Mouse (Mus musculus) bone marrow macrophage, adult 2 months (primary cell): ENCODE results near the gene Gm49373. TPM values are rescaled to one million over a fixed set of nuclear protein-coding genes. Genes with fewer than 3 reads are reported as not detected.

ENCODE experiments used
- H3K27ac ChIP-seq: 2 replicates; pipeline ENCODE4 v1.5.1; 2012; ENCODE audit warnings: low read depth, low read length; ENCODE audit not compliant: insufficient read depth
- H3K4me1 ChIP-seq: 2 replicates; pipeline ENCODE4 v1.6.1; 2012; ENCODE audit warnings: low read length; ENCODE audit not compliant: control insufficient read depth, insufficient read depth
- H3K4me3 ChIP-seq: 2 replicates; pipeline ENCODE4 v1.5.1; 2012; ENCODE audit warnings: mild to moderate bottlenecking, low read length, moderate library complexity; ENCODE audit not compliant: insufficient read depth
- CTCF ChIP-seq: IDR thresholded peaks from 2 replicates; pipeline ENCODE4 v1.5.1; 2012; ENCODE audit warnings: low read depth, mild to moderate bottlenecking, low read length, moderate library complexity
- POLR2A ChIP-seq: IDR thresholded peaks from 2 replicates; pipeline ENCODE4 v1.6.1; 2012; ENCODE audit warnings: mild to moderate bottlenecking, low read depth, low read length, borderline replicate concordance
- polyA plus RNA-seq: library from polyadenylated mRNA; stranded (reverse); fragments of >200 nt; gene quantifications from 2 replicates; pipeline ENCODE4 v1.2.4, GENCODE M21; 2012; ENCODE audit not compliant: missing spikeins, insufficient read depth, insufficient read length

Gm49373 gene
- polyA plus RNA-seq, 1 experiment = not detected

DNA sequence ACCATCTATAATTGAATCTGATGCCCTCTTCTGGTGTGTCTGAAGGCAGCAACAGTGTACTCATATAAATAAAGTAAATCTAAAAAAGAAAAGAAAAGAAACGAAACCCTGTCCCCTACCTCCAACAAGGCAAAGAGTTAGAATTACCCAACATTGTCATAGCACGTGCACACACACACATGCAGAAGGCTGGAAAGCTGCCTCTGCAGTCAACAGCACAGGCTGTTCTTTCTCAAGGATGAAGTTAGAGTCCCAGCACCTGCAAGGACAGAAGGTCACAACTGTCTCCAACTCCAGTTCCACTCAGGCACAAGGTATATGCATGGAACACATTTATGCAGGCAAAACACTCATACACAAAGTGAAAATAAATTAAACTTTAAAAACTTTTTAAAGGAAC lies 29.2 kb upstream of the Gm49373 start:
- Histone ChIP-seq H3K4me1 (peaks cover 7% of the 10 kb centered on the region), H3K4me3 (no peak overlapping the region), H3K27ac (no peak overlapping the region)
- TF ChIP-seq CTCF (no peak), POLR2A (no peak)

DNA sequence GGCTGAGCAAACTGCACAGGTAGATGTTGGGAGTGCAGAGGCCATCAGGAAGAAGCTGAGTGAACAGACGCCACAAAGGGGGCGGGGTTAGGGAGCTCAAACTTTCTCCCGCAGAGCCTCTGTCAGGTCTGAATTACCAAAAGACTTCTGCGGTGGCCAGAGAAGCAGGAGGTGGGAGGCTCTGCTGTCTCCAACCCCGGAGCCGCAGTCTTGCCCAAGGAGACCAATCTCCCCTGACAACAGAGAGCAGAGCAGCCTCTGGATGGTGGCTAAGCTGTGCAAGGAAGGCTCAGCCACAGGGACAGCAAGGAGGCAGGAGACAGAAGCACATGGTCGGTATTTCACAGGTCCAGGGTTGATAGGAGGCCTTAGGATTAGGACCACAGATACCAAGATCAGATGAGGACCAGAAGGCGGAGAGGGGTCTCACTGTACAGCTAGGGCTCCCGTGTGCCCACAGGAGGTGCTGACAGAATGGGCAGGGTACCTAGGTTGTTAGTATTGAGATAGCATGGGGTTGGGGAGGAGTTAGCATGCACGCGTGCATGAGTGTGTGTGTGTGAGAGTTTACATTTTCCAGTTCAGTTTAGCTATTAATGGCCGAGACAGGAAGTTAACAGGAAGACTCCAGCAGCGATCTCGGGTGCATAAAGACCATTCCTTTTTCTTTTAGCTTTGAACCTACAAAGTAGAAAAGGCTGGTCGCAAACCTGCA lies 27.7 kb upstream of the Gm49373 start:
- Histone ChIP-seq H3K4me1 (peaks cover 7% of the 10 kb centered on the region), H3K27ac (no peak overlapping the region), H3K4me3 (no peak overlapping the region)
- no peak for TF ChIP-seq POLR2A
- no peak for TF ChIP-seq CTCF

DNA sequence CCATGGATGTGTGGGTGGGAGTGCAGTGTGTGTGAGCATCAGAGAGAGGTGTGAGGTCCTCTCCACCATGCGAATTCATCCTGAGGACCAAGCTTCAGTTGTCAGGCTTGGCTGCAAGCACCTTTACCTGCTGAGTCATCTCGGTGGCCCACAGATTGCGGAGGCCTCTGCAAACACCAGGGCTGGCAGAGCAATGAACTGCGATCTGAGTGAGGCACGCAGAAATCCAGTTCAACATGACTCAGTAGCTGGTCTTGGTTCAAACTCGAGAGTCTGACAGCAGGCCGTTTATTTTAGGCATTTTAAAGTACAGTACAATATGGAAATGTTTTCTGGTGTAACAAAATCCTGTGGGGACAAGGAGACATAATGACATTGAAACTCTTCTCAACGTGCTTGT lies 24.9 kb upstream of the Gm49373 start:
- no peak for TF ChIP-seq CTCF
- TF ChIP-seq POLR2A = no peak
- no peak overlapping the region for H3K27ac ChIP-seq

DNA sequence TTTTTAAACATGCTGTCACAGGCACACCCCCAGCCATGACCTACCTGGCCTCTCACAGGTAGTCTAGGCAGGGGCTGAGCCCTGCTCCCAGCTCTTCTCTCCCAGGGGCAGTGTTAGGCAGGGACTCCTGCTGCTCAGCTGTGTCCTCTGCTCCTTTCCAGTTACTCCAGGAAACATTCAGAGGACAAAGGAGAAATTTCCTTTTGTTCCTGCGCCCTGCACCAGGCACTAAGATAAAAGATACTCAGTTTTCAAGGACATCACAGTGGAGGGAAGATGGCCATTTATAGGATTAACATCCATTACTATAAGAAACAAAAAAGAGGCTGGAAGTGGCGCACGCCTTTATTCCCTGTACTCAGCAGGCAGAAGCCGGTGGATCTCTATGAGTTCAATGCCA lies 23.1 kb upstream of the Gm49373 start:
- no peak for TF ChIP-seq POLR2A
- no peak for TF ChIP-seq CTCF
- no peak overlapping the region for H3K27ac ChIP-seq
- H3K4me1 ChIP-seq = peaks cover 10% of the 10 kb centered on the region
- H3K4me3 ChIP-seq = no peak overlapping the region

More for the DNA sequence above, 24.9 kb upstream of the Gm49373 start:
- Histone ChIP-seq H3K4me1 (peaks cover 7% of the 10 kb centered on the region), H3K4me3 (no peak overlapping the region)

DNA sequence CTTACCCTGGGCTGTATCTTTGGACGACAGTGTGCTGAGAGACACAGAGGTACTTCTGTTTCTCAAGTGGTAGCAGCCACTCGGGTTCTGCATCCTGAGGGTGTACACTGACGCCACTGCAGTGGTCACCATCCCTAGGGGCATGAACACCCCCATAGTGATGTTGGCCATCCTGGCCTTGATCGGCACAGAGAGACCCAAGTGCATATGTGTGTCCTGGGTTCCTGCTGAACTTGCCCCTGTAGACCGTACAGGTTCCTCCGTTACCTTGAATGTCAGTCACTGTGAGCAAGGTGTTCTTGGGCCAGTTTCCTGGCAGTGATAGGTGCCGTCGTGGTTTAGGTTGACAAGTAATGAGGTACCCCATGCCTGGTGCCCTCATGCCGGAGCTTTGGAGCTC lies 20.5 kb upstream of the Gm49373 start:
- no peak for TF ChIP-seq CTCF
- TF ChIP-seq POLR2A = no peak
- Histone ChIP-seq H3K4me3 (no peak overlapping the region), H3K4me1 (peaks cover 14% of the 10 kb centered on the region), H3K27ac (no peak overlapping the region)

DNA sequence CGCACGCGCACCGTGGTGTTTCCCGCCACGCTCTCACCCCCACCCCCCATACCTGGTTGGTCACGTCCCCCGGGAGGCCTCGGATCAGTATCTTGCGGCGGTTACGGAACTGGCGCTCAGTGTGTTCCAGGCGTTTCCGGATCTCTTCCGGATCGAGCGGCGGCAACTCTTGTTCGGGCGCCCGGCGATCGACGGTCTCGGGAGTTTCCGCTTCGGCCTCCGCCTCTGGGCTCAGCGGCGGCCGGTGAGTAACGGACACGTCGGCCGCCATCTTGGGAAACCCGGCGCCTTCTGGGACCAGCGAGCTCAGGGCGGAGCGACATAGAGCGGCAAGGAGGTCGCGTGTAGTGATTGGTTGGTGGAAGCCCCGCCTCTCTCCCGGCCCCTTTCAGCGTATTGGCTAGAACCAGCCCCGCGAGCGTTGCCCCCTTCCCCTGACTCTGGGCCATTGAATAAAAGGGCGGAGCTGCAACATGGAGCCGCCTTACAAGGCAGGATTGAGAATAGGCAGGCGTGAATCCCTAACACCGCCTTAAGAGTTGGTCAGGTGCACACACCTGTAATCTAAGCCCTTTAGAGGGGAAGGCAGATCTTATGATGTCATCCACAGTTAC lies 18.9 kb upstream of the Gm49373 start, which contains the start of the genes Gm38431 and Raver1:
Gene Gm38431 (minus strand): TSS at position 291 of the 614 bp plus-strand sequence.
Gene Raver1 (minus strand): TSS at position 302 of the 614 bp plus-strand sequence.
- peak; percentile 88; the same call in 1 of the 2 replicates for TF ChIP-seq POLR2A
- no peak for TF ChIP-seq CTCF
- Histone ChIP-seq H3K4me3 (peak within 1 kb of the TSS; percentile 61), H3K27ac (peak within 1 kb of the TSS; percentile 75), H3K4me1 (peaks cover 14% of the 10 kb centered on the region)

DNA sequence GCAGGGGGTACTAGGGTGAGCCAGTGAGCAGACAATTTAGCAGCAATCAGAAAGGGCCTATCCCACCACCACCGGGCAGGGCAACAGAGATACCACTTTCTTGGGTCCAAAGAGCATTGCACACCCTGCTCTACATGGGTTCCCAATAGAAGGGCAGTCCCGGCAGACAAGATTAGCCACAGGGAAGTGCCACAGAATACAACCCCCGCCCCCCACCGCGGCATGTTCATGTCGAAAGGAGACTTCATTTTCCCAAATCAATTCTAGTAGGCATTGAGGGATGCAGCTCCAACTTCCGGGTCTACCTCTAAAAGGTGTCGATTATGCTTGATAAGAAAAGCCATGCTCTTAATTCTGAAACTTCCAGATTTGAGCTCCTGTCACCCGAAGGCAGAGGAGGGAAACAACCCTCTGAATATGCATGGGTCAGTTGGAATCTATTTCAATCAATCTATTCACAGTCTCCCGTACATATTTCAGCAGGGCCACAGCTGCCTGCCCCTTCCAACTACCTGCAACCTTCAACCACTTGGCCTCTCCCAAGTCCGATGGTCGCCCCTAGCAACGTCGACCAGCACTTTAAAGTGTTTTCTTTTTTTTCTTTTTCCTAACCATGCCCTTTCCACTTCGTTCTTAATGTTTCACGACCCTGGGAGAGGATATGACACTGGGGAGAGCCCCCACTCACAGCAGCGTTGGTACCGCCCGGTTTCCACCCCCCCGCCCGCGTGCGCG lies 18.2 kb upstream of the Gm49373 start:
- H3K4me1 ChIP-seq = peaks cover 14% of the 10 kb centered on the region
- peak overlapping the region; percentile 61 for H3K4me3 ChIP-seq
- TF ChIP-seq CTCF = no peak
- no peak for TF ChIP-seq POLR2A
- H3K27ac ChIP-seq = peak overlapping the region; percentile 75

DNA sequence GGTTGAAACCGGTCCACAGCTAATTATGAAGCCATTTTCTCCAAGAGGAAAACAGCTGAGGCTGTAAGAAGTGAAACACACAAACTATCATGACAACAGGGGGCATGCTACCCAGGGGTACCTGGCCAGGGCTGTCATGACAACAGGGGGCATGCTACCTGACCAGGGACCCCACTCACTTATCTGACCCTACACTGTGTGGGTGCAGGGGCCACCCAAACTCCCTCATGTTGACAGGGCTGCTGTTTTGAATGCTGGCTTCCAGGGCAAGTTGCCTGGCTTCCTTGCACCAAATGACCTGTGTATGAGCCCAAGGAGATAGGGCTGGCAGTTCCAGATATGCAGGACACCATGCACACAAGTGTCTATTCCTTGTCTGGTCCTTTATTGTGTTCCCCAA lies 17.6 kb upstream of the Gm49373 start:
- Histone ChIP-seq H3K27ac (no peak overlapping the region), H3K4me1 (peaks cover 14% of the 10 kb centered on the region), H3K4me3 (peak overlapping the region; percentile 61)
- TF ChIP-seq POLR2A = no peak
- no peak for TF ChIP-seq CTCF

DNA sequence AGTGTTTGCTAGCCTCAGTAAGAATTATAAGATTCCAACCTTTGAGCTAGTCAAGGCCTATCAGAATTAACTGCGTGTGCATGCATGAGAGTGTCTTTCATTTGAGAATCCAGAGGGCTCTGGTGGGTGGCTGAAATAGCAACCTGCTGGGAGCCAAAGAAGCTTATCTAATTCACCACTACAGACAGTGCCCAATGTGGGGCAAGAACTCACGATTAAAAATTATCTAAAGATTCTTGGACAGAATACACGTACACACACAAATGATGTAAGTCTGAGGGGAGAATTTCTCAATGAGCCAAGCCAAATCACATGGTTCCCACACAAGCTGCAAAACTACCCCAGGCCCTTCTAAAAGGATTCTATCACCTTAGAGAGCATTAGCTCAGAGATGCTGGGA lies 10.4 kb upstream of the Gm49373 start:
- TF ChIP-seq CTCF = no peak
- TF ChIP-seq POLR2A = no peak
- Histone ChIP-seq H3K4me1 (no peaks in the 10 kb centered on the region), H3K27ac (no peak overlapping the region), H3K4me3 (no peak overlapping the region)
